Mouse (Mus musculus): ENCODE measurements around the gene Plekhg4.

The Plekhg4 gene

GRCm38 (mm10) chr8:105373032-105373431 is at the start of gene Plekhg4:
Gene Plekhg4 (plus strand): TSS chr8:105373274.
- DNase-seq (ENCODE audit: low spot score): no peak

GRCm38 (mm10) chr8:105325641-105326093 is 47.4 kb upstream of the Plekhg4 start:
- no peak for DNase-seq (ENCODE audit: low spot score)

GRCm38 (mm10) chr8:105326141-105326672 is 46.9 kb upstream of the Plekhg4 start, which contains the start of the genes Lrrc29 and Tmem208:
Gene Lrrc29 (minus strand): TSS chr8:105326278.
Gene Tmem208 (plus strand): TSS chr8:105326354.
- DNase-seq (ENCODE audit: low spot score): peak; percentile 98

- DNase-seq (ENCODE audit: low spot score): no peak
Measured at GRCm38 (mm10) chr8:105326968-105327367, 46.1 kb upstream of the Plekhg4 start.

GRCm38 (mm10) chr8:105330325-105330724 is 42.7 kb upstream of the Plekhg4 start:
- DNase-seq (ENCODE audit: low spot score): no peak

- DNase-seq (ENCODE audit: low spot score): no peak
Measured at GRCm38 (mm10) chr8:105331469-105331868, 41.6 kb upstream of the Plekhg4 start.

- no peak for DNase-seq (ENCODE audit: low spot score)
Measured at GRCm38 (mm10) chr8:105331931-105332330, 41.1 kb upstream of the Plekhg4 start.

GRCm38 (mm10) chr8:105332523-105332922 is 40.6 kb upstream of the Plekhg4 start:
- DNase-seq (ENCODE audit: low spot score): no peak

- DNase-seq (ENCODE audit: low spot score): no peak
Measured at GRCm38 (mm10) chr8:105336373-105337130, 36.5 kb upstream of the Plekhg4 start.

GRCm38 (mm10) chr8:105338992-105339391 is 34.1 kb upstream of the Plekhg4 start:
- DNase-seq (ENCODE audit: low spot score): no peak

GRCm38 (mm10) chr8:105339886-105340635 is 33.0 kb upstream of the Plekhg4 start:
- DNase-seq (ENCODE audit: low spot score): peak; percentile 89

- peak; percentile 76 for DNase-seq (ENCODE audit: low spot score)
Measured at GRCm38 (mm10) chr8:105341399-105341798, 31.7 kb upstream of the Plekhg4 start.

- DNase-seq (ENCODE audit: low spot score): no peak
Measured at GRCm38 (mm10) chr8:105342768-105343167, 30.3 kb upstream of the Plekhg4 start.

- DNase-seq (ENCODE audit: low spot score): peak; percentile 50
Measured at GRCm38 (mm10) chr8:105343791-105344574, 29.1 kb upstream of the Plekhg4 start.

- peak; percentile 64 for DNase-seq (ENCODE audit: low spot score)
Measured at GRCm38 (mm10) chr8:105345061-105345975, 27.8 kb upstream of the Plekhg4 start.

GRCm38 (mm10) chr8:105346611-105347427 is 26.3 kb upstream of the Plekhg4 start:
- DNase-seq (ENCODE audit: low spot score): peak; percentile 85

GRCm38 (mm10) chr8:105347428-105348221 is 25.4 kb upstream of the Plekhg4 start, which contains the start of gene Fhod1:
Gene Fhod1 (minus strand): TSS chr8:105347953.
- DNase-seq (ENCODE audit: low spot score): peak; percentile 97

GRCm38 (mm10) chr8:105348450-105349095 is 24.5 kb upstream of the Plekhg4 start, which contains the start of gene Slc9a5:
Gene Slc9a5 (plus strand): TSS chr8:105348843.
- no peak for DNase-seq (ENCODE audit: low spot score)

Data from lung, postnatal 25 days (tissue).